Mouse (Mus musculus): ENCODE measurements at regions not wholly inside any gene's neighbourhood (a gene's known extent, or its start where the extent isn't known, plus 50 kb on each side); places are given as distances from the start of the nearest gene placed in this dataset.

DNA sequence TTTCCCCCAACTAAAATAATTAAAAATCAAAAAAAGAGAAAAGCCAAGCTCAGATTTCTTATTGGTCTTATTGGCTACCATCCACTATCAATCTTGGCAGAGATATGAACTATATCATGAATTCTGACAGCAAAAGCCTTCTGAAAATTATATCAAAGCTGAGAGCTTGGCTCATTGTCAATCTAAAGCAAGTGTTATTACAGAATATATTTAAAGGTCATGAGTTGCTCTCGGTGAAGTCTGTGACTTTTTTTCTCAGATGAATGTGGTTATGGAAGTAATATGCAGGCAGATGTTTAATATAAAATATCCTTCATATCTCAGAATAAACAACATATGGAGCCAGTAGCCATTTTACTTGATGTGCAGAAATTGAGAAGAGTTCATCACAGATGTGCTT lies 645.2 kb downstream of the Nxph1 start:
- TF ChIP-seq CTCF (conservative IDR thresholded peaks at IDR 0.05; ENCODE audit: low read length): no peak
- no peak for TF ChIP-seq POU5F1 (IDR thresholded peaks at IDR 0.05; ENCODE audit: borderline replicate concordance, low read length)
